Mouse (Mus musculus): ENCODE data around the gene Nav2. TPM values are rescaled to one million over a fixed set of nuclear protein-coding genes. Genes with fewer than 3 reads are reported as not detected.

The Nav2 gene
- polyA plus RNA-seq, 1 experiment = 38.5 TPM

- TF ChIP-seq CTCF (IDR thresholded peaks at IDR 0.05; ENCODE audit: extremely low read depth, insufficient read depth, low read length) = no peak
- TF ChIP-seq POLR2A (IDR thresholded peaks at IDR 0.05; ENCODE audit: extremely low read depth, insufficient read depth, low read length) = no peak
- Histone ChIP-seq H3K27ac (ENCODE audit: insufficient read depth, low read length) (no peak overlapping the region), H3K4me1 (ENCODE audit: control insufficient read depth, insufficient read depth, low read length) (peaks cover 8% of the 10 kb centered on the region), H3K4me3 (ENCODE audit: insufficient read depth, low read length) (no peak overlapping the region)
Observed at GRCm38 (mm10) chr7:49341151-49341918, 432.8 kb downstream of the Nav2 start.

GRCm38 (mm10) chr7:49341919-49342529 is 433.5 kb downstream of the Nav2 start:
- peaks cover 8% of the 10 kb centered on the region for H3K4me1 ChIP-seq (ENCODE audit: control insufficient read depth, insufficient read depth, low read length)
- no peak overlapping the region for H3K4me3 ChIP-seq (ENCODE audit: insufficient read depth, low read length)
- H3K27ac ChIP-seq (ENCODE audit: insufficient read depth, low read length) = no peak overlapping the region
- TF ChIP-seq CTCF (IDR thresholded peaks at IDR 0.05; ENCODE audit: extremely low read depth, insufficient read depth, low read length) (no peak), POLR2A (IDR thresholded peaks at IDR 0.05; ENCODE audit: extremely low read depth, insufficient read depth, low read length) (no peak)

- Histone ChIP-seq H3K27ac (ENCODE audit: insufficient read depth, low read length) (no peak overlapping the region), H3K4me3 (ENCODE audit: insufficient read depth, low read length) (no peak overlapping the region), H3K4me1 (ENCODE audit: control insufficient read depth, insufficient read depth, low read length) (peaks cover 12% of the 10 kb centered on the region)
- no peak for TF ChIP-seq CTCF (IDR thresholded peaks at IDR 0.05; ENCODE audit: extremely low read depth, insufficient read depth, low read length)
- no peak for TF ChIP-seq POLR2A (IDR thresholded peaks at IDR 0.05; ENCODE audit: extremely low read depth, insufficient read depth, low read length)
Observed at GRCm38 (mm10) chr7:49342556-49343080, 434.1 kb downstream of the Nav2 start.

- Histone ChIP-seq H3K27ac (ENCODE audit: insufficient read depth, low read length) (no peak overlapping the region), H3K4me1 (ENCODE audit: control insufficient read depth, insufficient read depth, low read length) (peaks cover 13% of the 10 kb centered on the region), H3K4me3 (ENCODE audit: insufficient read depth, low read length) (no peak overlapping the region)
- TF ChIP-seq POLR2A (IDR thresholded peaks at IDR 0.05; ENCODE audit: extremely low read depth, insufficient read depth, low read length) (no peak), CTCF (IDR thresholded peaks at IDR 0.05; ENCODE audit: extremely low read depth, insufficient read depth, low read length) (no peak)
Observed at GRCm38 (mm10) chr7:49343081-49343600, 434.6 kb downstream of the Nav2 start.

- peaks cover 13% of the 10 kb centered on the region for H3K4me1 ChIP-seq (ENCODE audit: control insufficient read depth, insufficient read depth, low read length)
- no peak overlapping the region for H3K27ac ChIP-seq (ENCODE audit: insufficient read depth, low read length)
- H3K4me3 ChIP-seq (ENCODE audit: insufficient read depth, low read length) = no peak overlapping the region
- TF ChIP-seq CTCF (IDR thresholded peaks at IDR 0.05; ENCODE audit: extremely low read depth, insufficient read depth, low read length) (no peak), POLR2A (IDR thresholded peaks at IDR 0.05; ENCODE audit: extremely low read depth, insufficient read depth, low read length) (no peak)
Observed at GRCm38 (mm10) chr7:49343752-49344484, 435.4 kb downstream of the Nav2 start.

- no peak overlapping the region for H3K27ac ChIP-seq (ENCODE audit: insufficient read depth, low read length)
- no peak for TF ChIP-seq POLR2A (IDR thresholded peaks at IDR 0.05; ENCODE audit: extremely low read depth, insufficient read depth, low read length)
- no peak for TF ChIP-seq CTCF (IDR thresholded peaks at IDR 0.05; ENCODE audit: extremely low read depth, insufficient read depth, low read length)
Observed at GRCm38 (mm10) chr7:49347338-49348272, 439.1 kb downstream of the Nav2 start.

GRCm38 (mm10) chr7:49348636-49349035 is 440.1 kb downstream of the Nav2 start:
- H3K4me1 ChIP-seq (ENCODE audit: control insufficient read depth, insufficient read depth, low read length) = peaks cover 4% of the 10 kb centered on the region; the same call in 1 of the 2 replicates
- no peak overlapping the region for H3K4me3 ChIP-seq (ENCODE audit: insufficient read depth, low read length)
- no peak overlapping the region for H3K27ac ChIP-seq (ENCODE audit: insufficient read depth, low read length)
- no peak for TF ChIP-seq POLR2A (IDR thresholded peaks at IDR 0.05; ENCODE audit: extremely low read depth, insufficient read depth, low read length)
- TF ChIP-seq CTCF (IDR thresholded peaks at IDR 0.05; ENCODE audit: extremely low read depth, insufficient read depth, low read length) = no peak

More at GRCm38 (mm10) chr7:49347338-49348272, 439.1 kb downstream of the Nav2 start:
- Histone ChIP-seq H3K4me3 (ENCODE audit: insufficient read depth, low read length) (no peak overlapping the region), H3K4me1 (ENCODE audit: control insufficient read depth, insufficient read depth, low read length) (peaks cover 8% of the 10 kb centered on the region)

- no peak overlapping the region for H3K27ac ChIP-seq (ENCODE audit: insufficient read depth, low read length)
- TF ChIP-seq POLR2A (IDR thresholded peaks at IDR 0.05; ENCODE audit: extremely low read depth, insufficient read depth, low read length) = no peak
- no peak for TF ChIP-seq CTCF (IDR thresholded peaks at IDR 0.05; ENCODE audit: extremely low read depth, insufficient read depth, low read length)
Observed at GRCm38 (mm10) chr7:49350321-49351007, 441.9 kb downstream of the Nav2 start.

More at GRCm38 (mm10) chr7:49350321-49351007, 441.9 kb downstream of the Nav2 start:
- Histone ChIP-seq H3K4me3 (ENCODE audit: insufficient read depth, low read length) (no peak overlapping the region), H3K4me1 (ENCODE audit: control insufficient read depth, insufficient read depth, low read length) (peaks cover 10% of the 10 kb centered on the region)

Measured in cortical plate, adult 2 months (tissue).